In genomic region chr7:117622769-117623168, GRCm38 (mm10) we compare ENCODE assay signal across 9 mouse cellular contexts.
A peak's percentile ranks its signal among the peaks of the same experiment; 100 is the strongest.
DNase-seq lines count a peak whose midpoint lies in the region; ATAC-seq and TF ChIP-seq lines count a peak whose summit lies in the region.
"Had no signal": no experiment of that assay in that cellular context is flagged by ENCODE, and none has a peak within 500 bp of the region (broad histone marks: within the 10 kb centered on the region; RNA-seq: fewer than 3 reads in every experiment).

No protein-coding gene starts in this region.

- H3K9ac ChIP-seq in ES-E14 (ENCODE audit: insufficient read depth, low read depth, low read length, poor library complexity, severe bottlenecking) = no peak overlapping the region
- no peak overlapping the region for H3K9ac ChIP-seq in liver, embryonic 14.5 days (replicated peaks)

- ATAC-seq in liver, embryonic 14.5 days (ENCODE audit: insufficient read depth) = no peak

- WGBS in bone marrow, adult 2 months = 80% methylated on average over 2 of the region's 2 CpGs
- 76% methylated on average over 2 of the region's 2 CpGs for WGBS in liver, embryonic 14.5 days (ENCODE audit: insufficient replicate concordance)

- H3K27ac ChIP-seq in layer of hippocampus, adult 2 months = no peak overlapping the region
- no peak overlapping the region for H3K27ac ChIP-seq in ES-E14 (ENCODE audit: insufficient read depth, low read depth, low read length, poor library complexity, severe bottlenecking)
- H3K27ac ChIP-seq in bone marrow, adult 2 months (ENCODE audit: control insufficient read depth, insufficient read depth, low read depth, low read length, poor library complexity) = no peak overlapping the region
- no peak overlapping the region for H3K27ac ChIP-seq in liver, embryonic 14.5 days
- H3K27ac ChIP-seq: macrophage had no signal

- H3K4me3 ChIP-seq in layer of hippocampus, adult 2 months = no peak overlapping the region
- no peak overlapping the region for H3K4me3 ChIP-seq in ES-E14 (ENCODE audit: insufficient read depth in 1 of 2, low read depth in 1 of 2, low read length in 2 of 2, poor library complexity in 1 of 2, severe bottlenecking in 1 of 2)
- no peak overlapping the region for H3K4me3 ChIP-seq in bone marrow, adult 2 months (replicated peaks; ENCODE audit: control insufficient read depth, low read depth, low read length)
- no peak overlapping the region for H3K4me3 ChIP-seq in liver, embryonic 14.5 days (ENCODE audit: insufficient read depth in 1 of 2, low read depth in 2 of 2, low read length in 2 of 2)

- H3K36me3 ChIP-seq in ES-E14 (ENCODE audit: control insufficient read depth, insufficient read depth, low read length, poor library complexity, severe bottlenecking) = no peaks in the 10 kb centered on the region
- no peaks in the 10 kb centered on the region for H3K36me3 ChIP-seq in liver, embryonic 14.5 days (replicated peaks; ENCODE audit: control insufficient read depth, insufficient read depth, low read depth)

- no peak for TF ChIP-seq POLR2A in bone marrow, adult 2 months (IDR thresholded peaks at IDR 0.05; ENCODE audit: borderline replicate concordance, control insufficient read depth, low read depth, low read length)

- H3K9me3 ChIP-seq in ES-E14 (ENCODE audit: control insufficient read depth, insufficient read depth, low read depth, low read length) = no peaks in the 10 kb centered on the region
- no peaks in the 10 kb centered on the region for H3K9me3 ChIP-seq in liver, embryonic 14.5 days (ENCODE audit: control insufficient read depth, low read length)

- no peak overlapping the region for H3K4me2 ChIP-seq in liver, embryonic 14.5 days (ENCODE audit: low read depth)

- peak in 1 of 2 experiments; percentile 43 for DNase-seq in layer of hippocampus, adult 2 months (ENCODE audit: low spot score in 2 of 2)
- DNase-seq in layer of hippocampus, postnatal 14 days (ENCODE audit: low spot score in 2 of 2) = no peak
- DNase-seq in ES-E14 (ENCODE audit: low read depth, low spot score) = no peak
- no peak for DNase-seq in liver, embryonic 14.5 days (ENCODE audit: low read depth in 3 of 3, low spot score in 3 of 3)
- DNase-seq in thymus, postnatal 10 days (ENCODE audit: low spot score in 2 of 2) = peak; percentile 22 to 75
- DNase-seq in cerebellum, postnatal 36 days = no peak
- DNase-seq in layer of hippocampus, adult 8-10 months (ENCODE audit: low spot score in 2 of 2) = no peak

- peak; percentile 74 for TF ChIP-seq CTCF in layer of hippocampus, adult 2 months (conservative IDR thresholded peaks at IDR 0.05)
- TF ChIP-seq CTCF in bone marrow, adult 2 months (IDR thresholded peaks at IDR 0.05; ENCODE audit: control insufficient read depth, insufficient read depth, low read length) = 0 out of 2 replicates have a peak, but pooled peaks have one; percentile 12
- TF ChIP-seq CTCF in liver, embryonic 14.5 days (IDR thresholded peaks at IDR 0.05; ENCODE audit: low read depth) = peak; percentile 48

- no peak for TF ChIP-seq EP300 in liver, embryonic 14.5 days (IDR thresholded peaks at IDR 0.05; ENCODE audit: low read depth)

- H3K27me3 ChIP-seq in liver, embryonic 14.5 days (ENCODE audit: control insufficient read depth, insufficient read depth, low read length) = no peaks in the 10 kb centered on the region

- no peaks in the 10 kb centered on the region for H3K4me1 ChIP-seq in ES-E14 (ENCODE audit: control insufficient read depth in 2 of 2, insufficient read depth in 2 of 2, low read length in 2 of 2, poor library complexity in 1 of 2)
- no peaks in the 10 kb centered on the region for H3K4me1 ChIP-seq in bone marrow, adult 2 months (ENCODE audit: control insufficient read depth, insufficient read depth, low read length)
- H3K4me1 ChIP-seq in liver, embryonic 14.5 days (replicated peaks; ENCODE audit: control insufficient read depth in 2 of 2, insufficient read depth in 2 of 2, low read length in 1 of 2) = no peaks in the 10 kb centered on the region

- in situ Hi-C loops in ES-E14 (cut with MboI; ENCODE audit: low sequenced_read_pairs in 2 of 2, unreplicated experiment in 2 of 2) = loop anchor here in 1 of 2 experiments (10.0 kb wide), 1 partner anchor 248 kb away; no protein-coding TSS in a partner anchor

TF ChIP-seq in ES-E14, 5 proteins besides CTCF, POLR2A, EP300 and RAD21:
- TF ChIP-seq ZC3H11A (IDR thresholded peaks at IDR 0.05; ENCODE audit: borderline replicate concordance, low read depth, low read length) = 0 out of 2 replicates have a peak, but pooled peaks have one; percentile 27
- no peak for TF ChIP-seq HCFC1 (IDR thresholded peaks at IDR 0.05; ENCODE audit: borderline replicate concordance, insufficient read depth, low read length)

Comparison
In these comparisons a context has a peak if more than half of its experiments do, and no peak if none do; other contexts are left out.
1. DNase-seq: peak in thymus, postnatal 10 days (2 of 2); none in layer of hippocampus, postnatal 14 days (0 of 2), ES-E14 (single experiment), liver, embryonic 14.5 days (0 of 3), cerebellum, postnatal 36 days (0 of 2) and layer of hippocampus, adult 8-10 months (0 of 2).
2. CTCF ChIP-seq: peak in every context shown above with its lines; median percentile 74 in layer of hippocampus, adult 2 months; 48 in liver, embryonic 14.5 days; 12 in bone marrow, adult 2 months.